Mouse (Mus musculus) liver, embryonic 13.5 days (tissue): Measurements from ENCODE around the gene Uso1. TPM values are rescaled to one million over a fixed set of nuclear protein-coding genes. Genes with fewer than 3 reads are reported as not detected.

Experiments
- ATAC-seq: fragments of 200-750 bp; cut with Nextera tagmentation; 2 replicates; pipeline ENCODE4 v1.8.0; 2017; ENCODE audit warnings: low read depth, mild to moderate bottlenecking, moderate number of reproducible peaks, moderate library complexity
- DNase-seq: peaks from one replicate; pipeline ENCODE4 v3.0.0; 2022
- H3K27ac ChIP-seq: fragments of 300-500 bp; sonication (generic); 2 replicates; pipeline ENCODE4 v1.5.1; 2015; ENCODE audit warnings: moderate library complexity, mild to moderate bottlenecking, inconsistent platforms
- H3K27me3 ChIP-seq: fragments of 300-500 bp; sonication (generic); 2 replicates; pipeline ENCODE4 v1.6.1; 2015; ENCODE audit warnings: mild to moderate bottlenecking, inconsistent platforms
- H3K36me3 ChIP-seq: fragments of 300-500 bp; sonication (generic); 2 replicates; pipeline ENCODE4 v1.6.1; 2015; ENCODE audit warnings: mild to moderate bottlenecking, inconsistent platforms
- H3K4me1 ChIP-seq: fragments of 300-500 bp; sonication (generic); replicated peaks from 2 replicates; pipeline ENCODE4 v1.6.1; 2015; ENCODE audit warnings: inconsistent platforms
- H3K4me2 ChIP-seq: fragments of 300-500 bp; sonication (generic); 2 replicates; pipeline ENCODE4 v1.6.1; 2015; ENCODE audit warnings: inconsistent platforms, mild to moderate bottlenecking, moderate library complexity
- H3K4me3 ChIP-seq: fragments of 300-500 bp; sonication (generic); replicated peaks from 2 replicates; pipeline ENCODE4 v1.5.1; 2015; ENCODE audit warnings: mild to moderate bottlenecking, inconsistent platforms
- H3K9ac ChIP-seq: fragments of 300-500 bp; sonication (generic); 2 replicates; pipeline ENCODE4 v1.6.1; 2015; ENCODE audit warnings: mild to moderate bottlenecking, inconsistent platforms
- H3K9me3 ChIP-seq: fragments of 300-500 bp; sonication (generic); replicated peaks from 2 replicates; pipeline ENCODE4 v1.6.1; 2016; ENCODE audit warnings: inconsistent platforms
- WGBS: fragments of 180-500 bp; shearing (Covaris S2); methylation state at CpG from one replicate; pipeline ENCODE4 v1.1.7; 2015; ENCODE audit not compliant: insufficient replicate concordance; 5-methylcytosine and 5-hydroxymethylcytosine counted together
- polyA plus RNA-seq: library from polyadenylated mRNA; unstranded; fragments of >200 nt; fragmentation: Nextera tagmentation; extraction: Ambion mirVana; gene quantifications from 2 replicates; pipeline ENCODE4 v1.2.1, GENCODE M21; 2015

Gene Uso1
- polyA plus RNA-seq, result 23.9 and 28.3 TPM in 2 replicates

GRCm38 (mm10) chr5:92137239-92138046 lies at the start of gene Uso1:
Gene Uso1, plus strand, starts transcription at chr5:92137938.
- DNase-seq (peak; percentile 99), ATAC-seq (peak; percentile 94)
- H3K27me3 ChIP-seq, result no peaks in the 10 kb centered on the region
- H3K4me3 ChIP-seq, result peak within 1 kb of the TSS; percentile 96
- H3K4me1 ChIP-seq, result peaks cover 61% of the 10 kb centered on the region
- under 1% methylated on average over 40 of the region's 59 CpGs for WGBS
- H3K9ac ChIP-seq, result peak within 1 kb of the TSS; percentile 96
- peak within 1 kb of the TSS; percentile 85 for H3K27ac ChIP-seq
- peak within 1 kb of the TSS; percentile 85 for H3K4me2 ChIP-seq
- no peaks in the 10 kb centered on the region for H3K9me3 ChIP-seq
- 0 out of 2 replicates have a peak, but pooled peaks cover 2% of the 10 kb centered on the region for H3K36me3 ChIP-seq

GRCm38 (mm10) chr5:92093263-92094061 lies 44.3 kb upstream of the Uso1 start:
- Histone ChIP-seq H3K9me3 (no peaks in the 10 kb centered on the region), H3K4me1 (peaks cover 8% of the 10 kb centered on the region; the same call in 1 of the 2 replicates), H3K36me3 (no peaks in the 10 kb centered on the region), H3K9ac (no peak overlapping the region), H3K27ac (no peak overlapping the region), H3K4me2 (no peak overlapping the region), H3K4me3 (no peak overlapping the region), H3K27me3 (no peaks in the 10 kb centered on the region)
- ATAC-seq (no peak), DNase-seq (no peak)
- 58% methylated on average over 15 of the region's 15 CpGs for WGBS

GRCm38 (mm10) chr5:92094062-92094415 lies 43.7 kb upstream of the Uso1 start:
- Histone ChIP-seq H3K4me3 (no peak overlapping the region), H3K9ac (no peak overlapping the region), H3K36me3 (no peaks in the 10 kb centered on the region), H3K9me3 (no peaks in the 10 kb centered on the region), H3K27me3 (no peaks in the 10 kb centered on the region), H3K4me1 (peaks cover 10% of the 10 kb centered on the region; the same call in 1 of the 2 replicates), H3K27ac (no peak overlapping the region), H3K4me2 (no peak overlapping the region)
- ATAC-seq (no peak), DNase-seq (no peak)
- 67% methylated on average over 3 of the region's 3 CpGs for WGBS

GRCm38 (mm10) chr5:92096786-92097185 lies 41.0 kb upstream of the Uso1 start:
- Histone ChIP-seq H3K9me3 (no peaks in the 10 kb centered on the region), H3K36me3 (no peaks in the 10 kb centered on the region), H3K4me3 (no peak overlapping the region), H3K27ac (no peak overlapping the region), H3K4me2 (no peak overlapping the region), H3K9ac (no peak overlapping the region), H3K27me3 (no peaks in the 10 kb centered on the region), H3K4me1 (peaks cover 10% of the 10 kb centered on the region; the same call in 1 of the 2 replicates)
- DNase-seq (no peak), ATAC-seq (no peak)
- WGBS, result 79% methylated on average over 6 of the region's 6 CpGs

- no peak for ATAC-seq
Measured at GRCm38 (mm10) chr5:92097779-92098178, 40.0 kb upstream of the Uso1 start.

GRCm38 (mm10) chr5:92098351-92099109 lies 39.2 kb upstream of the Uso1 start:
- no peaks in the 10 kb centered on the region for H3K9me3 ChIP-seq
- ATAC-seq (peak; percentile 28; the same call in 1 of the 2 replicates), DNase-seq (no peak)
- H3K9ac ChIP-seq, result no peak overlapping the region; the same call in 1 of the 2 replicates
- H3K27me3 ChIP-seq, result no peaks in the 10 kb centered on the region
- whole genome bisulfite sequencing, result 49% methylated on average over 13 of the region's 13 CpGs
- no peak overlapping the region for H3K4me3 ChIP-seq
- no peak overlapping the region for H3K4me2 ChIP-seq
- H3K4me1 ChIP-seq, result peaks cover 8% of the 10 kb centered on the region; the same call in 1 of the 2 replicates
- H3K27ac ChIP-seq, result no peak overlapping the region
- H3K36me3 ChIP-seq, result no peaks in the 10 kb centered on the region

More at GRCm38 (mm10) chr5:92097779-92098178, 40.0 kb upstream of the Uso1 start:
- Histone ChIP-seq H3K9me3 (no peaks in the 10 kb centered on the region), H3K27me3 (no peaks in the 10 kb centered on the region), H3K4me1 (peaks cover 10% of the 10 kb centered on the region; the same call in 1 of the 2 replicates), H3K36me3 (no peaks in the 10 kb centered on the region), H3K4me3 (no peak overlapping the region), H3K4me2 (no peak overlapping the region), H3K9ac (no peak overlapping the region; the same call in 1 of the 2 replicates), H3K27ac (no peak overlapping the region)
- no peak for DNase-seq
- 86% methylated on average over 4 of the region's 4 CpGs for WGBS

- H3K4me3 ChIP-seq, result no peak overlapping the region
- WGBS, result 81% methylated on average over 8 of the region's 8 CpGs
- DNase-seq (no peak), ATAC-seq (no peak)
- H3K27me3 ChIP-seq, result no peaks in the 10 kb centered on the region
- no peak overlapping the region for H3K27ac ChIP-seq
- no peak overlapping the region for H3K9ac ChIP-seq
- no peaks in the 10 kb centered on the region for H3K9me3 ChIP-seq
- H3K4me2 ChIP-seq, result no peak overlapping the region
- peaks cover 10% of the 10 kb centered on the region; the same call in 1 of the 2 replicates for H3K4me1 ChIP-seq
- H3K36me3 ChIP-seq, result no peaks in the 10 kb centered on the region
Measured at GRCm38 (mm10) chr5:92101601-92102000, 36.1 kb upstream of the Uso1 start.

- Histone ChIP-seq H3K27me3 (no peaks in the 10 kb centered on the region), H3K27ac (no peak overlapping the region), H3K4me2 (no peak overlapping the region), H3K4me3 (no peak overlapping the region), H3K4me1 (peaks cover 13% of the 10 kb centered on the region; the same call in 1 of the 2 replicates), H3K36me3 (no peaks in the 10 kb centered on the region), H3K9ac (no peak overlapping the region), H3K9me3 (no peaks in the 10 kb centered on the region)
- ATAC-seq (no peak), DNase-seq (no peak)
- 43% methylated on average over 6 of the region's 6 CpGs for WGBS
Measured at GRCm38 (mm10) chr5:92103062-92103461, 34.7 kb upstream of the Uso1 start.

GRCm38 (mm10) chr5:92103816-92104415 lies 33.8 kb upstream of the Uso1 start:
- H3K27ac ChIP-seq, result no peak overlapping the region
- WGBS, result 64% methylated on average over 13 of the region's 13 CpGs
- H3K4me2 ChIP-seq, result no peak overlapping the region
- no peak overlapping the region for H3K4me3 ChIP-seq
- H3K4me1 ChIP-seq, result peaks cover 7% of the 10 kb centered on the region; the same call in 1 of the 2 replicates
- DNase-seq, result no peak
- no peaks in the 10 kb centered on the region for H3K27me3 ChIP-seq
- H3K9me3 ChIP-seq, result no peaks in the 10 kb centered on the region
- no peak for ATAC-seq
- H3K36me3 ChIP-seq, result no peaks in the 10 kb centered on the region
- no peak overlapping the region for H3K9ac ChIP-seq

GRCm38 (mm10) chr5:92106327-92107125 lies 31.2 kb upstream of the Uso1 start:
- Histone ChIP-seq H3K4me2 (no peak overlapping the region), H3K36me3 (no peaks in the 10 kb centered on the region), H3K27me3 (peaks cover 5% of the 10 kb centered on the region), H3K4me3 (no peak overlapping the region), H3K27ac (no peak overlapping the region), H3K9me3 (no peaks in the 10 kb centered on the region), H3K4me1 (peaks cover 7% of the 10 kb centered on the region; the same call in 1 of the 2 replicates), H3K9ac (no peak overlapping the region)
- 46% methylated on average over 10 of the region's 10 CpGs for WGBS
- ATAC-seq (no peak), DNase-seq (no peak)
